Mouse (Mus musculus): ENCODE data around the gene Sdr9c7. TPM values are rescaled to one million over a fixed set of nuclear protein-coding genes. Genes with fewer than 3 reads are reported as not detected.
"Not testable (repeated sequence)": the region's sequence is repeated elsewhere in the genome, so short reads cannot be mapped to it uniquely, and the experiment has no call there.

Gene Sdr9c7
- polyA plus RNA-seq (2012; ENCODE audit: insufficient read depth, insufficient read length, missing spikeins) = not detected in 2 replicates

- Histone ChIP-seq H3K4me1 (ENCODE audit: control insufficient read depth, insufficient read depth, insufficient read length, low read length) (no peaks in the 10 kb centered on the region), H3K27ac (replicated peaks; ENCODE audit: low read depth, low read length) (no peak within 1 kb of the TSS), H3K4me3 (ENCODE audit: insufficient read depth, low read depth, low read length) (no peak within 1 kb of the TSS)
Observed at GRCm38 (mm10) chr10:127898218-127898617, at the start of gene Sdr9c7. Gene Sdr9c7, plus strand, starts transcription at chr10:127898518.

GRCm38 (mm10) chr10:127849628-127850027 is 48.7 kb upstream of the Sdr9c7 start, which contains the start of gene Rdh19:
Gene Rdh19, plus strand, starts transcription at chr10:127849928.
- Histone ChIP-seq H3K27ac (replicated peaks; ENCODE audit: low read depth, low read length) (no peak within 1 kb of the TSS), H3K4me3 (ENCODE audit: insufficient read depth, low read depth, low read length) (no peak within 1 kb of the TSS), H3K4me1 (ENCODE audit: control insufficient read depth, insufficient read depth, insufficient read length, low read length) (no peaks in the 10 kb centered on the region)

- Histone ChIP-seq H3K27ac (replicated peaks; ENCODE audit: low read depth, low read length) (no peak overlapping the region), H3K4me3 (ENCODE audit: insufficient read depth, low read depth, low read length) (no peak overlapping the region)
Observed at GRCm38 (mm10) chr10:127856376-127856775, 41.9 kb upstream of the Sdr9c7 start.

GRCm38 (mm10) chr10:127864931-127865330 is 33.4 kb upstream of the Sdr9c7 start:
- Histone ChIP-seq H3K4me3 (ENCODE audit: insufficient read depth, low read depth, low read length) (no peak overlapping the region), H3K4me1 (ENCODE audit: control insufficient read depth, insufficient read depth, insufficient read length, low read length) (no peaks in the 10 kb centered on the region), H3K27ac (replicated peaks; ENCODE audit: low read depth, low read length) (no peak overlapping the region)

More at GRCm38 (mm10) chr10:127856376-127856775, 41.9 kb upstream of the Sdr9c7 start:
- H3K4me1 ChIP-seq (ENCODE audit: control insufficient read depth, insufficient read depth, insufficient read length, low read length) = no peaks in the 10 kb centered on the region

GRCm38 (mm10) chr10:127866232-127866631 is 32.1 kb upstream of the Sdr9c7 start, which contains the start of gene Rdh16f2:
Gene Rdh16f2, plus strand, starts transcription at chr10:127866474.
- Histone ChIP-seq H3K4me1 (ENCODE audit: control insufficient read depth, insufficient read depth, insufficient read length, low read length) (no peaks in the 10 kb centered on the region), H3K27ac (replicated peaks; ENCODE audit: low read depth, low read length) (no peak within 1 kb of the TSS), H3K4me3 (ENCODE audit: insufficient read depth, low read depth, low read length) (no peak within 1 kb of the TSS)

- no peak overlapping the region for H3K27ac ChIP-seq (replicated peaks; ENCODE audit: low read depth, low read length)
- H3K4me3 ChIP-seq (ENCODE audit: insufficient read depth, low read depth, low read length) = no peak overlapping the region
- no peaks in the 10 kb centered on the region for H3K4me1 ChIP-seq (ENCODE audit: control insufficient read depth, insufficient read depth, insufficient read length, low read length)
Observed at GRCm38 (mm10) chr10:127872484-127872883, 25.8 kb upstream of the Sdr9c7 start.

- Histone ChIP-seq H3K27ac (replicated peaks; ENCODE audit: low read depth, low read length) (no peak overlapping the region), H3K4me3 (ENCODE audit: insufficient read depth, low read depth, low read length) (no peak overlapping the region), H3K4me1 (ENCODE audit: control insufficient read depth, insufficient read depth, insufficient read length, low read length) (0 out of 2 replicates have a peak, but pooled peaks cover 3% of the 10 kb centered on the region)
Observed at GRCm38 (mm10) chr10:127877681-127878080, 20.6 kb upstream of the Sdr9c7 start.

GRCm38 (mm10) chr10:127878262-127879057 is 19.9 kb upstream of the Sdr9c7 start:
- Histone ChIP-seq H3K4me3 (ENCODE audit: insufficient read depth, low read depth, low read length) (no peak overlapping the region), H3K27ac (replicated peaks; ENCODE audit: low read depth, low read length) (no peak overlapping the region), H3K4me1 (ENCODE audit: control insufficient read depth, insufficient read depth, insufficient read length, low read length) (0 out of 2 replicates have a peak, but pooled peaks cover 3% of the 10 kb centered on the region)

GRCm38 (mm10) chr10:127879155-127879688 is 19.1 kb upstream of the Sdr9c7 start:
- Histone ChIP-seq H3K27ac (replicated peaks; ENCODE audit: low read depth, low read length) (no peak overlapping the region), H3K4me3 (ENCODE audit: insufficient read depth, low read depth, low read length) (no peak overlapping the region; the same call in 1 of the 2 replicates), H3K4me1 (ENCODE audit: control insufficient read depth, insufficient read depth, insufficient read length, low read length) (0 out of 2 replicates have a peak, but pooled peaks cover 3% of the 10 kb centered on the region)

- Histone ChIP-seq H3K4me1 (ENCODE audit: control insufficient read depth, insufficient read depth, insufficient read length, low read length) (0 out of 2 replicates have a peak, but pooled peaks cover 3% of the 10 kb centered on the region), H3K4me3 (ENCODE audit: insufficient read depth, low read depth, low read length) (no peak overlapping the region), H3K27ac (replicated peaks; ENCODE audit: low read depth, low read length) (no peak overlapping the region)
Observed at GRCm38 (mm10) chr10:127881041-127881440, 17.3 kb upstream of the Sdr9c7 start.

GRCm38 (mm10) chr10:127886551-127886950 is 11.8 kb upstream of the Sdr9c7 start:
- no peak overlapping the region for H3K27ac ChIP-seq (replicated peaks; ENCODE audit: low read depth, low read length)
- no peaks in the 10 kb centered on the region for H3K4me1 ChIP-seq (ENCODE audit: control insufficient read depth, insufficient read depth, insufficient read length, low read length)
- no peak overlapping the region for H3K4me3 ChIP-seq (ENCODE audit: insufficient read depth, low read depth, low read length)

GRCm38 (mm10) chr10:127886971-127887370 is 11.3 kb upstream of the Sdr9c7 start:
- Histone ChIP-seq H3K4me3 (ENCODE audit: insufficient read depth, low read depth, low read length) (no peak overlapping the region), H3K4me1 (ENCODE audit: control insufficient read depth, insufficient read depth, insufficient read length, low read length) (no peaks in the 10 kb centered on the region), H3K27ac (replicated peaks; ENCODE audit: low read depth, low read length) (no peak overlapping the region)

GRCm38 (mm10) chr10:127888605-127889004 is 9.7 kb upstream of the Sdr9c7 start, which contains the start of gene Rdh7:
Gene Rdh7, minus strand, starts transcription at chr10:127888817.
- no peak within 1 kb of the TSS for H3K27ac ChIP-seq (replicated peaks; ENCODE audit: low read depth, low read length)
- no peaks in the 10 kb centered on the region for H3K4me1 ChIP-seq (ENCODE audit: control insufficient read depth, insufficient read depth, insufficient read length, low read length)
- no peak within 1 kb of the TSS for H3K4me3 ChIP-seq (ENCODE audit: insufficient read depth, low read depth, low read length)

GRCm38 (mm10) chr10:127891481-127891880 is 6.8 kb upstream of the Sdr9c7 start:
- H3K4me3 ChIP-seq (ENCODE audit: insufficient read depth, low read depth, low read length) = no peak overlapping the region
- H3K27ac ChIP-seq (replicated peaks; ENCODE audit: low read depth, low read length) = no peak overlapping the region
- H3K4me1 ChIP-seq (ENCODE audit: control insufficient read depth, insufficient read depth, insufficient read length, low read length) = no peaks in the 10 kb centered on the region

- not testable (repeated sequence) for H3K4me1 ChIP-seq (ENCODE audit: control insufficient read depth, insufficient read depth, insufficient read length, low read length); H3K27ac ChIP-seq (replicated peaks; ENCODE audit: low read depth, low read length); H3K4me3 ChIP-seq (ENCODE audit: insufficient read depth, low read depth, low read length)
Observed at GRCm38 (mm10) chr10:127893163-127894022, 4.9 kb upstream of the Sdr9c7 start.

All from brown adipose tissue, adult 24 weeks (tissue).